Comparison of ENCODE assay signal across 15 mouse cellular contexts in genomic region chr6:127879472-127879871, GRCm38 (mm10). TPM values are rescaled to one million over a fixed set of nuclear protein-coding genes. Genes with fewer than 3 reads are reported as not detected.
DNase-seq lines count a peak whose midpoint lies in the region; ATAC-seq and TF ChIP-seq lines count a peak whose summit lies in the region.
"Had no signal": no experiment of that assay in that cellular context is flagged by ENCODE, and none has a peak within 500 bp of the region (broad histone marks: within the 10 kb centered on the region; RNA-seq: fewer than 3 reads in every experiment).

No protein-coding gene starts in this region.

- H3K79me2 ChIP-seq in liver, adult 2 months (ENCODE audit: control insufficient read depth, insufficient read depth, low read length): no peaks in the 10 kb centered on the region

- TF ChIP-seq CTCF in forebrain, postnatal 0 days (IDR thresholded peaks at IDR 0.05; ENCODE audit: low read depth): peak; percentile 59
- peak; percentile 21; the same call in 1 of the 2 replicates for TF ChIP-seq CTCF in liver, adult 2 months (IDR thresholded peaks at IDR 0.05; ENCODE audit: low read depth, low read length)
- TF ChIP-seq CTCF in liver, embryonic 14.5 days (IDR thresholded peaks at IDR 0.05; ENCODE audit: low read depth): peak; percentile 68

- no peaks in the 10 kb centered on the region for H3K36me3 ChIP-seq in forebrain, postnatal 0 days (ENCODE audit: insufficient read depth)
- H3K36me3 ChIP-seq in forebrain, embryonic 14.5 days (ENCODE audit: control insufficient read depth, insufficient read depth, low read length): no peaks in the 10 kb centered on the region
- no peaks in the 10 kb centered on the region for H3K36me3 ChIP-seq in liver, adult 2 months (ENCODE audit: control insufficient read depth, insufficient read depth, low read length)
- no peaks in the 10 kb centered on the region for H3K36me3 ChIP-seq in liver, embryonic 12.5 days
- H3K36me3 ChIP-seq in liver, embryonic 14.5 days (replicated peaks; ENCODE audit: control insufficient read depth, insufficient read depth, low read depth): no peaks in the 10 kb centered on the region
- H3K36me3 ChIP-seq: embryonic facial prominence, embryonic 10.5 days; heart, embryonic 10.5 days; hindbrain, embryonic 13.5 days; liver, embryonic 13.5 days had no signal

- no peak overlapping the region for H3K9ac ChIP-seq in forebrain, postnatal 0 days
- no peak overlapping the region for H3K9ac ChIP-seq in forebrain, embryonic 14.5 days (ENCODE audit: low read length)
- H3K9ac ChIP-seq in liver, adult 2 months (ENCODE audit: low read depth, low read length): no peak overlapping the region
- H3K9ac ChIP-seq in liver, embryonic 12.5 days: no peak overlapping the region
- no peak overlapping the region for H3K9ac ChIP-seq in liver, embryonic 14.5 days (replicated peaks)
- H3K9ac ChIP-seq: hindbrain, embryonic 13.5 days; liver, embryonic 13.5 days had no signal

- WGBS in forebrain, postnatal 0 days: 92% methylated on average over 6 of the region's 6 CpGs
- WGBS in forebrain, embryonic 14.5 days: 93% methylated on average over 6 of the region's 6 CpGs
- 92% methylated on average over 6 of the region's 6 CpGs for WGBS in liver, adult 2 months
- 75% methylated on average over 6 of the region's 6 CpGs for WGBS in liver, embryonic 12.5 days (ENCODE audit: insufficient replicate concordance)
- WGBS in liver, embryonic 14.5 days (ENCODE audit: insufficient replicate concordance): 72% methylated on average over 6 of the region's 6 CpGs

- no peak for DNase-seq in forebrain, postnatal 0 days
- no peak for DNase-seq in forebrain, embryonic 14.5 days (ENCODE audit: low spot score)
- DNase-seq in liver, adult 2 months (ENCODE audit: extremely low read depth, low read depth, low spot score): peak; percentile 6
- peak; percentile 44 for DNase-seq in ES-CJ7 (ENCODE audit: low read depth, low spot score)
- DNase-seq in liver, embryonic 14.5 days (ENCODE audit: low read depth in 3 of 3, low spot score in 3 of 3): no peak
- no peak for DNase-seq in spleen, adult 18-20 months
- DNase-seq: kidney, postnatal 14 days; liver, embryonic 13.5 days; thymus, adult 2 months had no signal

- no peaks in the 10 kb centered on the region for H3K27me3 ChIP-seq in forebrain, postnatal 0 days (ENCODE audit: insufficient read depth, low read length)
- no peaks in the 10 kb centered on the region for H3K27me3 ChIP-seq in forebrain, embryonic 14.5 days (replicated peaks; ENCODE audit: control insufficient read depth, insufficient read depth, low read length)
- peaks cover 3% of the 10 kb centered on the region; the same call in 1 of the 2 replicates for H3K27me3 ChIP-seq in liver, adult 2 months (ENCODE audit: control insufficient read depth, insufficient read depth, low read length)
- peaks cover 8% of the 10 kb centered on the region for H3K27me3 ChIP-seq in liver, embryonic 12.5 days (replicated peaks)
- H3K27me3 ChIP-seq in liver, embryonic 14.5 days (ENCODE audit: control insufficient read depth, insufficient read depth, low read length): no peaks in the 10 kb centered on the region
- H3K27me3 ChIP-seq: liver, embryonic 13.5 days had no signal

- TF ChIP-seq EP300 in liver, embryonic 14.5 days (IDR thresholded peaks at IDR 0.05; ENCODE audit: low read depth): no peak

- ATAC-seq in forebrain, postnatal 0 days: no peak
- no peak for ATAC-seq in forebrain, embryonic 14.5 days
- ATAC-seq in liver, embryonic 12.5 days: no peak
- ATAC-seq in liver, embryonic 14.5 days (ENCODE audit: insufficient read depth): no peak
- no peak for ATAC-seq in activated CD4-positive, CD25-positive, alpha-beta regulatory T cell, adult 4 months

- H3K4me1 ChIP-seq in forebrain, postnatal 0 days (ENCODE audit: insufficient read depth): no peaks in the 10 kb centered on the region
- no peaks in the 10 kb centered on the region for H3K4me1 ChIP-seq in forebrain, embryonic 14.5 days (ENCODE audit: control insufficient read depth, insufficient read depth, low read length)
- no peaks in the 10 kb centered on the region for H3K4me1 ChIP-seq in liver, adult 2 months (ENCODE audit: control insufficient read depth, insufficient read depth, low read length)
- no peaks in the 10 kb centered on the region for H3K4me1 ChIP-seq in liver, embryonic 12.5 days
- H3K4me1 ChIP-seq in liver, embryonic 14.5 days (replicated peaks; ENCODE audit: control insufficient read depth in 2 of 2, insufficient read depth in 2 of 2, low read length in 1 of 2): no peaks in the 10 kb centered on the region
- H3K4me1 ChIP-seq: hindbrain, embryonic 13.5 days; liver, embryonic 13.5 days had no signal

- no peak for TF ChIP-seq POLR2A in liver, adult 2 months (IDR thresholded peaks at IDR 0.05; ENCODE audit: extremely low read depth, insufficient read depth, low read length)

- no peak overlapping the region for H3K4me3 ChIP-seq in forebrain, postnatal 0 days (ENCODE audit: low read depth, low read length)
- H3K4me3 ChIP-seq in forebrain, embryonic 14.5 days (ENCODE audit: low read depth, low read length): no peak overlapping the region
- no peak overlapping the region for H3K4me3 ChIP-seq in liver, adult 2 months (ENCODE audit: insufficient read depth, low read depth, low read length)
- H3K4me3 ChIP-seq in liver, embryonic 12.5 days: no peak overlapping the region
- H3K4me3 ChIP-seq in liver, embryonic 14.5 days (ENCODE audit: insufficient read depth in 1 of 2, low read depth in 2 of 2, low read length in 2 of 2): no peak overlapping the region
- H3K4me3 ChIP-seq: embryonic facial prominence, embryonic 10.5 days; heart, embryonic 10.5 days; hindbrain, embryonic 13.5 days; liver, embryonic 13.5 days had no signal

- H3K4me2 ChIP-seq in forebrain, postnatal 0 days (ENCODE audit: low read depth): no peak overlapping the region
- no peak overlapping the region for H3K4me2 ChIP-seq in forebrain, embryonic 14.5 days (ENCODE audit: low read length)
- H3K4me2 ChIP-seq in liver, embryonic 12.5 days: no peak overlapping the region
- no peak overlapping the region for H3K4me2 ChIP-seq in liver, embryonic 14.5 days (ENCODE audit: low read depth)
- H3K4me2 ChIP-seq: hindbrain, embryonic 13.5 days; liver, embryonic 13.5 days had no signal

- no peak overlapping the region for H3K27ac ChIP-seq in forebrain, postnatal 0 days (ENCODE audit: low read depth, low read length)
- H3K27ac ChIP-seq in forebrain, embryonic 14.5 days (ENCODE audit: low read depth, low read length): no peak overlapping the region
- no peak overlapping the region for H3K27ac ChIP-seq in liver, adult 2 months (replicated peaks; ENCODE audit: insufficient read depth, low read depth, low read length)
- no peak overlapping the region for H3K27ac ChIP-seq in liver, embryonic 12.5 days
- no peak overlapping the region for H3K27ac ChIP-seq in liver, embryonic 14.5 days
- H3K27ac ChIP-seq: embryonic facial prominence, embryonic 10.5 days; heart, embryonic 10.5 days; hindbrain, embryonic 13.5 days; liver, embryonic 13.5 days had no signal

- H3K9me3 ChIP-seq in forebrain, postnatal 0 days (ENCODE audit: low read length): peaks cover 5% of the 10 kb centered on the region; the same call in 1 of the 2 replicates
- no peaks in the 10 kb centered on the region; the same call in 1 of the 2 replicates for H3K9me3 ChIP-seq in forebrain, embryonic 14.5 days (replicated peaks; ENCODE audit: control insufficient read depth, low read length)
- peaks cover 7% of the 10 kb centered on the region for H3K9me3 ChIP-seq in liver, embryonic 12.5 days (replicated peaks)
- H3K9me3 ChIP-seq in liver, embryonic 14.5 days (ENCODE audit: control insufficient read depth, low read length): no peaks in the 10 kb centered on the region
- H3K9me3 ChIP-seq: heart, embryonic 10.5 days had no signal

RNA-seq across cellular contexts. Expression of gene Tspan11, which starts 7.9 kb away (rescaled TPM):
- total RNA-seq in forebrain, postnatal 0 days (2014; rRNA removed): 5.9 and 6.4 TPM in 2 replicates
- polyA plus RNA-seq in forebrain, postnatal 0 days (2015; fragmentation: Nextera tagmentation; extraction: Ambion mirVana): 6.8 and 7.6 TPM in 2 replicates
- 9.8 and 10.5 TPM in 2 replicates for polyA plus RNA-seq in forebrain, embryonic 14.5 days (2014; fragmentation: Nextera tagmentation; extraction: Ambion mirVana)
- under 0.01 TPM in 1 of 2 replicates, not detected in the other for total RNA-seq in liver, adult 2 months (2014; rRNA removed)
- not detected in 2 replicates for polyA plus RNA-seq in liver, adult 2 months (2012; rRNA removed)
- polyA plus RNA-seq in liver, embryonic 12.5 days (2016; fragmentation: Nextera tagmentation; extraction: Ambion mirVana): 0.43 and 1.5 TPM in 2 replicates
- polyA plus RNA-seq in liver, embryonic 14.5 days (2012; rRNA removed): 0.07 and 0.08 TPM in 2 replicates
- polyA plus RNA-seq in liver, embryonic 14.5 days (2014; fragmentation: Nextera tagmentation; extraction: Ambion mirVana): 0.11 and 0.23 TPM in 2 replicates
- polyA plus RNA-seq in activated CD4-positive, CD25-positive, alpha-beta regulatory T cell, adult 4 months (2017; shearing (Covaris generic)): not detected
- total RNA-seq: megakaryocyte progenitor cell, adult 5-6 weeks had no signal

Comparison
In these comparisons a context has a peak if more than half of its experiments do, and no peak if none do; other contexts are left out.
1. DNase-seq: peak in liver, adult 2 months (single experiment) and ES-CJ7 (single experiment); none in forebrain, postnatal 0 days (single experiment), forebrain, embryonic 14.5 days (single experiment), liver, embryonic 14.5 days (0 of 3) and spleen, adult 18-20 months (0 of 2).
2. Peak in every context shown above with its lines, with median percentiles within 50 percentile points of each other: CTCF ChIP-seq.